Mouse (Mus musculus) limb, embryonic 14.5 days (tissue): ENCODE results near the gene Pak1. TPM values are rescaled to one million over a fixed set of nuclear protein-coding genes. Genes with fewer than 3 reads are reported as not detected.

ENCODE experiments used
- ATAC-seq: fragments of 200-750 bp; cut with Nextera tagmentation; 2 replicates; pipeline ENCODE4 v1.8.0; 2017; ENCODE audit warnings: low read depth, moderate number of reproducible peaks, moderate TSS enrichment; ENCODE audit not compliant: low FRiP score
- DNase-seq: peaks from one replicate; pipeline ENCODE4 v3.0.0-alpha.2; 2015; ENCODE audit warnings: low spot score
- H3K27ac ChIP-seq: fragments of 300-500 bp; sonication (generic); replicated peaks from 2 replicates; pipeline ENCODE4 v1.5.1; 2014; ENCODE audit warnings: low read depth, mild to moderate bottlenecking, low read length, moderate library complexity, mixed read lengths
- H3K27me3 ChIP-seq: fragments of 300-500 bp; sonication (generic); 2 replicates; pipeline ENCODE4 v1.6.1; 2014; ENCODE audit warnings: low read length, mixed read lengths; ENCODE audit not compliant: control insufficient read depth, insufficient read depth
- H3K36me3 ChIP-seq: fragments of 300-500 bp; sonication (generic); 2 replicates; pipeline ENCODE4 v1.6.1; 2014; ENCODE audit warnings: mild to moderate bottlenecking, low read length, moderate library complexity, mixed read lengths; ENCODE audit not compliant: control insufficient read depth, insufficient read depth
- H3K4me1 ChIP-seq: fragments of 300-500 bp; sonication (generic); 2 replicates; pipeline ENCODE4 v1.6.1; 2014; ENCODE audit warnings: antibody characterized with exemption, low read length, mixed read lengths; ENCODE audit not compliant: control insufficient read depth, insufficient read depth
- H3K4me2 ChIP-seq: fragments of 300-500 bp; sonication (generic); replicated peaks from 2 replicates; pipeline ENCODE4 v1.6.1; 2014; ENCODE audit warnings: low read depth, mild to moderate bottlenecking, low read length, moderate library complexity; ENCODE audit not compliant: severe bottlenecking
- H3K4me3 ChIP-seq: fragments of 300-500 bp; sonication (generic); replicated peaks from 2 replicates; pipeline ENCODE4 v1.5.1; 2014; ENCODE audit warnings: low read length
- H3K9ac ChIP-seq: fragments of 300-500 bp; sonication (generic); 2 replicates; pipeline ENCODE4 v1.6.1; 2014; ENCODE audit warnings: mild to moderate bottlenecking, low read depth, low read length, moderate library complexity; ENCODE audit not compliant: severe bottlenecking
- H3K9me3 ChIP-seq: fragments of 300-500 bp; sonication (generic); 2 replicates; pipeline ENCODE4 v1.6.1; 2016; ENCODE audit warnings: low read length; ENCODE audit not compliant: control insufficient read depth
- POLR2A ChIP-seq: fragments of 200-500 bp; IDR thresholded peaks from 2 replicates; pipeline ENCODE4 v1.8.0; 2012; ENCODE audit warnings: inconsistent platforms, mild to moderate bottlenecking, moderate library complexity, borderline replicate concordance; ENCODE audit not compliant: insufficient read depth, insufficient read length; ENCODE audit errors: extremely low read depth
- WGBS: fragments of 180-500 bp; shearing (Covaris S2); extraction: QIAGEN DNeasy Blood & Tissue Kit; methylation state at CpG from one replicate; pipeline ENCODE4 v1.1.7; 2014; 5-methylcytosine and 5-hydroxymethylcytosine counted together
- polyA plus RNA-seq, 2 experiments: library from polyadenylated mRNA; depleted of rRNA in 1 of 2; stranded (reverse) in 1 of 2; unstranded in 1 of 2; fragments of >200 nt; fragmentation: Nextera tagmentation in 1 of 2; extraction: Ambion mirVana in 1 of 2; gene quantifications; 2 replicates each; pipeline versions ENCODE4 v1.2.1 to v1.2.3; 2012 to 2014

Gene Pak1
- polyA plus RNA-seq (2012; rRNA removed) (15.1 and 16.2 TPM in 2 replicates), polyA plus RNA-seq (2014; fragmentation: Nextera tagmentation; extraction: Ambion mirVana) (21.6 and 23.3 TPM in 2 replicates)

DNA sequence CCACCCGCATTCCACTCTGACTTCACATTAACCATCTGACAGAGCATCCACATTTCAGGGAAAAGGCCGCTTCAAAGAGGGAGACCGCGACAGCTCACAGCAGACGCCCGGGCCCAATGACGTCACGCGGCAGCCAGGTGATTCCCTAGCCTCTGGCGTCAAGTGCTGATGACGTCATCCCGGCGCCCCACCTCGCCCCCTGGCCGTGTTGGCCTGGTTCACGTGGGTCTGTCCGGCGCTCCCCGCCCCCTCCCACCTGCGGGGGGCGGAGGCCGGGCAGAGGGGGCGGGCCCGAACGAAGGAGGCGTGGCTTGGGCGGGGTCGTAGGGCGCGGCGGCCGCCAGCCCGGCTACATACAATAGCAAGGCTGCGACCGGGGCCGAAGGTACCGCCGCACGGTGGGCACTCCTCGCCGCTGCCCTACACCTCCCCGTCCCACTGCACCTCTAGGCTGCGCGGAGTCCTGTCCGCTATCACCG, at the start of gene Pak1:
TSS of gene Pak1 (plus strand) at position 352 of the 479 bp plus-strand sequence.
- under 1% methylated on average over 39 of the region's 46 CpGs for WGBS
- Histone ChIP-seq H3K4me3 (peak within 1 kb of the TSS; percentile 75), H3K9ac (peak within 1 kb of the TSS; percentile 73), H3K9me3 (no peaks in the 10 kb centered on the region), H3K36me3 (no peaks in the 10 kb centered on the region), H3K4me2 (peak within 1 kb of the TSS; percentile 97), H3K4me1 (no peaks in the 10 kb centered on the region), H3K27ac (no peak within 1 kb of the TSS), H3K27me3 (no peaks in the 10 kb centered on the region)
- peak; percentile 86 for ATAC-seq
- 0 out of 2 replicates have a peak, but pooled peaks have one; percentile 53 for TF ChIP-seq POLR2A
- DNase-seq: peak; percentile 75

DNA sequence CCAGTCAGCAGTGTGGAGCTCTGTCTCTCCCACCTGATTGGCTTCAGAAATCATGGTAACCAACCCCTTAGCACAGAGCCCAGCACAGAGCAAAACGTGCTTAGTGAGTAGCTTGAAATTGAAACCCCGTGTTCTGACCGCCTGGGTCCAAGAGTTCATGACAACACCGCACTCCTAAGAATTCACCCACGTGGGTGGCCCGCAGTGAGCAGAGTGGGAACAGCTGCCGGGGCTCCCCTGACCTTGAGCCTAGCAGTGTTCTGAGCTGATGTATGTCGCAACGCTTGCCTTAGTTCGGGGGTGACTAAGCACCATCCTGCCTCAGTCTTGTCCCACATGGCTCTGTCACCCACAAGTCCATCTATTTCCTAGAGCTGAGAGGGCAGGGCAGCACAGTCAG, 47.4 kb upstream of the Pak1 start:
- Histone ChIP-seq H3K4me1 (peaks cover 6% of the 10 kb centered on the region; the same call in 1 of the 2 replicates), H3K4me2 (no peak overlapping the region), H3K27me3 (no peaks in the 10 kb centered on the region), H3K27ac (no peak overlapping the region), H3K9me3 (no peaks in the 10 kb centered on the region), H3K4me3 (no peak overlapping the region), H3K9ac (no peak overlapping the region), H3K36me3 (no peaks in the 10 kb centered on the region)
- 58% methylated on average over 10 of the region's 10 CpGs for WGBS
- ATAC-seq: no peak
- no peak for DNase-seq
- no peak for TF ChIP-seq POLR2A

DNA sequence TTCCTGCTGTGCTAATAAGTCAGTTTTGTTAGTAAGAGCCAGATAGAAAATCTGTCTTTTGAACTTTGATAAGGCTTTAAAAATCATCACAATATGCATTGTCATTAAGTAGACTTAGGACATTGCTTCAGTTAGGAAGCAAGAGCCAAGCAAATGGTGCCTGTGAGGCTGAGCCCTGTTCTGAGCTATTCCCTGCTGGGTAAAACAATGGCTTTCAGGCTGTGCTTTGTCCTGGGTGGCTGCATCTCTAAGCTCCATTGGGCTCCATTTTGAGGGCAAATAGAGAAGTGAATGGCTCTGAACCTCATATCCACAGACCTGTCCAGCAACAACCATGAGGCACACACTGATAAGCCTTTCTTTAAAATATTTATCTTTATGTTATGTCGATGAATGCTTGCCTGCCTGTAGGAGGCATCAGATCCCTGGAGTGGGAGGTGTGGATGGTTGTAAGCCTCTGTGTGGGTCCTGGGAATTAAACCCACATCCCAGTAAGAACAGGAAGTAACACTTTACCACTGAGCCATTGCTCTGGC, 46.5 kb upstream of the Pak1 start:
- H3K4me3 ChIP-seq: no peak overlapping the region
- TF ChIP-seq POLR2A: no peak
- WGBS: 65% methylated on average over 1 of the region's 1 CpGs
- H3K36me3 ChIP-seq: no peaks in the 10 kb centered on the region
- peaks cover 6% of the 10 kb centered on the region; the same call in 1 of the 2 replicates for H3K4me1 ChIP-seq
- ATAC-seq: no peak
- no peak overlapping the region for H3K4me2 ChIP-seq
- DNase-seq: no peak
- H3K9me3 ChIP-seq: no peaks in the 10 kb centered on the region
- no peaks in the 10 kb centered on the region for H3K27me3 ChIP-seq
- no peak overlapping the region for H3K27ac ChIP-seq
- H3K9ac ChIP-seq: no peak overlapping the region

DNA sequence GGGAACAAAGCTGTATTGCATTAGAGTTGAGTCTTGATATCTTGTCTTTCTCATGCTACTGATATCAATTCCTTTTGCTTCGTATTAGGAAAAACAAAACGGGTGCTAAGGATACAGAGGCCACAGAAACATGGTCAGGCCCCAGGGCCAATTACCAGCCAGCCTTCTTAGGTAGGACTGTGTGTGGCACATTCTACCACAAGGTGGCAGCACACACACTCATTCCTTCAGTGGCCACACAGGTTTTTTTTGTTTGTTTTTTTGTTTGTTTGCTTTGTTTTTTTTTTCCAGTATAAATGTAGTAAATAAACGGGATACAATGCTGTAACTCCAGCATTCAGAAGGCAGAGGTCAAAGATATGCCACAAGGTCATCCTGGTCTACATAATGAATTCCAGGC, 43.0 kb upstream of the Pak1 start:
- Histone ChIP-seq H3K36me3 (no peaks in the 10 kb centered on the region), H3K27ac (no peak overlapping the region), H3K9me3 (no peaks in the 10 kb centered on the region), H3K4me3 (no peak overlapping the region), H3K27me3 (no peaks in the 10 kb centered on the region), H3K4me2 (no peak overlapping the region), H3K9ac (no peak overlapping the region), H3K4me1 (peaks cover 2% of the 10 kb centered on the region; the same call in 1 of the 2 replicates)
- no peak for TF ChIP-seq POLR2A
- DNase-seq (peak; percentile 78), ATAC-seq (0 out of 2 replicates have a peak, but pooled peaks have one; percentile 60)
- 10% methylated on average over 3 of the region's 3 CpGs for WGBS

DNA sequence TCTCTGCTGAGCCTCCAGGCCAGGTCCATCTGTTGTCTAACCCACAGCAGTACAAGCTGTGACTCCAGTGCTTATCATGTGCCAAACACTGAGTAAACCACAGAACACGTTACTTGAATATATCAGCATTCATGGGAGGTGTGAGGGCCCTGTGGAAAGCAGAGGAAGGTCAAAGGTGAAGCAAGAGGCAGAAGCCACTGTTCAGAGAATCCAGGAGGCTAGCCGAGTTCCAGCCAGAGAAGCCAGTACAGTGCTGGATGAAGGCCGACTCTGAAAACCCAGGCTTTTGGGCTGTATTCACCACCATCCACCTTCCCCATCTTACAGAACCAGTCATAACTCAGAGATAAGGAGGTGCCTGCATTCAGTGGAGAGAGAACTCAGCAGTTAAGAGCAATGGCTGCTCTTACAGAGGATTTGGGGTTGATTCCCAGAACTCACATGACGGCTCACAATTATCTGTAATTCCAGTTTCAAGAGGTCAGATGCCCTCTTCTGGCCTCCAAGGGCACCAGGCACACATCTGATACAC, 41.1 kb upstream of the Pak1 start:
- Histone ChIP-seq H3K4me2 (no peak overlapping the region), H3K36me3 (no peaks in the 10 kb centered on the region), H3K4me3 (no peak overlapping the region), H3K4me1 (peaks cover 2% of the 10 kb centered on the region; the same call in 1 of the 2 replicates), H3K9me3 (no peaks in the 10 kb centered on the region), H3K27me3 (no peaks in the 10 kb centered on the region), H3K9ac (no peak overlapping the region), H3K27ac (no peak overlapping the region)
- DNase-seq (no peak), ATAC-seq (no peak)
- TF ChIP-seq POLR2A: no peak
- 81% methylated on average over 4 of the region's 4 CpGs for WGBS
